Mouse (Mus musculus) brain, embryonic 14.5 days (tissue): ENCODE results near the gene Bcat2.
"Not testable (repeated sequence)": the region's sequence is repeated elsewhere in the genome, so short reads cannot be mapped to it uniquely, and the experiment has no call there.

Source experiments
- CTCF ChIP-seq: fragments of 200-500 bp; IDR thresholded peaks from 2 replicates; pipeline ENCODE4 v1.5.1; 2012; ENCODE audit warnings: inconsistent platforms, mild to moderate bottlenecking, moderate library complexity, borderline replicate concordance; ENCODE audit not compliant: insufficient read depth, insufficient read length; ENCODE audit errors: extremely low read depth
- POLR2A ChIP-seq: fragments of 200-500 bp; IDR thresholded peaks from 2 replicates; pipeline ENCODE4 v1.6.1; 2012; ENCODE audit warnings: mild to moderate bottlenecking, inconsistent platforms, borderline replicate concordance; ENCODE audit not compliant: poor library complexity, insufficient read depth, insufficient read length, severe bottlenecking; ENCODE audit errors: extremely low read depth

DNA sequence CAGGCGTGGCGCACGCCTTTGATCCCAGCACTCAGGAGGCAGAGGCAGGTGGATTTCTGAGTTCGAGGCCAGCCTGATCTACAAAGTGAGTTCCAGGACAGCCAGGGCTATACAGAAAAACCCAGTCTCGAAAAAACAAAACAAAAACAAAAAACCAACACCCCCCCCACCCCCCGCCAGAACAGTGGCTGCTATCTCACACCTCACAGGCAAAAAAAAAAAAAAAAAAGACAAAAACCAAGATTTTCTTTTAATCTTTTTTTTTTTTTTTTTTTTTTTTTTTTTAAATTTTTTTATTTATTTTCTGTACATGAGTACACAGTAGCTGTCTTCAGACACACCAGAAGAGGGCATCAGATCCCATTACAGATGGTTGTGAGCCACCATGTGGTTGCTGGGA is 42.8 kb upstream of the Bcat2 start:
- TF ChIP-seq POLR2A, CTCF: not testable (repeated sequence)
